Mouse (Mus musculus): Measurements from ENCODE around the gene Spata13. TPM values are rescaled to one million over a fixed set of nuclear protein-coding genes. Genes with fewer than 3 reads are reported as not detected.

Gene Spata13
- total RNA-seq, 2 experiments from 2014 or later: 23.2 to 31.1 TPM

DNA sequence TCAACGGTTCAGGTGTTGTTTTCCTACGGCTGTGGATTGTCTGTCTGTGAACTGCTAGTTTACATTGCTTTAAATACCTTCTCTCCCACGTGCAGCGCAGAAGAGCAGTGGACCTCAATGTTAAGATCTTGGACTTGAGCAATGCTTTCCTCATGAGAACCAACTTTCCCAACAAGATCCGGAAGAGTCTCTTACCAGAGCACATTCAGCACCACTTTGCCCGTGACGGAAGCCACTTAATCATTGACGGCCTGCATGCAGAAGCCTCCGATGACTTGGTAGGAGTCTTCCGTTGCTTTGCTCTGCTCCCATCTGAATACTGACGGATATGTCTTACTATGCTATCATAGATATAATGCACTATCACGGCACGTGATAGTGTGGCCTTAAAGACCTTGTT is 168.2 kb downstream of the Spata13 start:
- Histone ChIP-seq H3K27ac (no peak overlapping the region), H3K4me3 (no peak overlapping the region)
- no peak for DNase-seq (ENCODE audit: low spot score in 2 of 2)
- TF ChIP-seq CTCF (conservative IDR thresholded peaks at IDR 0.05): no peak

DNA sequence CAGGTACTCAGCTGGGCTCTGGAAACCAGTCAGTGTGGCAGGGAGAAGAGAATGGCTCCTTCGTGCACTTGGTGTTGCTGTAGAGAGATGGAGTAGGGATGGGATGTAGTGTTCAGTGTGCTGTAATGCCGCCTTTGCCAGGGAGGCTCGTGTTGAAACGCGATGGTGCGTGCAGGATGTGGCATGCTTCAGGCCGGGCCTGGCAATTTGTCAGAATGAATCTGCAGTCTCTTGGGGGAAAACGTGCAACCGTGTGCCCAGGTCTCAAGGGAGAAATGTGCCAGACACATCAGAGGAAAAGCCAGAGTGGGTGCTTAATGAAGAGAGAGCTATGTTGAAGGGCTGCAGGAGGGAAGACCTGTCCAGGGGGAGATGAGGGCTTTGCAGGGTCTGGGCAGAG is 171.2 kb downstream of the Spata13 start:
- no peak for TF ChIP-seq CTCF (conservative IDR thresholded peaks at IDR 0.05)
- H3K4me3 ChIP-seq: no peak overlapping the region
- no peak for DNase-seq (ENCODE audit: low spot score in 2 of 2)
- no peak overlapping the region for H3K27ac ChIP-seq

DNA sequence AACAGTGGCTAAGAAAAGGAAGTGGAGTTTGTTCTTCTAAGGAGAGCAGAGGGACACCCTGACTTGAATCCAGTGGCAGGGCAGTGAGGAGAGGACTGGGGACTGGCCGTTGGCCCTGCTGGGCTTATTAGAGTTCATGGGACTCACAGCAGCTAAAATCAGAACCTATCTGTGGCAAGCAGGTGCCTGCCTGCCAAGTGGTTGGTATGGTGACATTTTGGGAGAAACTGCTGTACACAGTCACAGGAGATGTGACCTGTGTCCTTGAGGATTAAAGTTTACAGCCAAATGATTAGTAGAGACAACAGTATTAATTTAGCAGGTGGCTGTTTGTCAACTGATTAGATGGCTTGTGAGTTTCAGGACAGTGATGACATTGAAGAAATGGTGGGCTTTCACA is 172.1 kb downstream of the Spata13 start:
- Histone ChIP-seq H3K27ac (no peak overlapping the region), H3K4me3 (no peak overlapping the region)
- DNase-seq (ENCODE audit: low spot score in 2 of 2): no peak
- TF ChIP-seq CTCF (conservative IDR thresholded peaks at IDR 0.05): no peak

DNA sequence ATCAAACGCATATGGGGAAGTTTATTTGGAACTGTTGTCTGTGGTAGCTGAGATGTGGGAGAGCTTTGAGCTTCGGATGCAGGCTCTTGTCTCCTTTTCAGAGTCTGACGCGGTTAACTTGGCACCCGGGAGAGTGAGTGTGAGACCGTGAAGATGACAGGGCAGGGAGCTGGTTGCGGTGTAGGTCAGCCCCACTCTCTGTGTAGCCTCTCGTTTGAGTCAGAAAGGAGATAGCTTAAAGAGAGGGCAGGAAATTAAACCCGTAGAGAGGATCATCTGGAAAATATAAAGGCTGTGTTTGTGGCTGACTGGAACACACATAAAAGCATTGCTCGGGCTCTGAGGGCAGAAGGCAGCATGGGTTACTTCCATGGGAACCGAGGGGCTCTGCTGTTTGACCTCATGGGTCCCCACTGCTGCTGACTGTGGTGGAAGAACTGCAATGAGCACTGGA is 173.1 kb downstream of the Spata13 start:
- no peak overlapping the region for H3K27ac ChIP-seq
- no peak for DNase-seq (ENCODE audit: low spot score in 2 of 2)
- TF ChIP-seq CTCF (conservative IDR thresholded peaks at IDR 0.05): no peak
- no peak overlapping the region for H3K4me3 ChIP-seq

DNA sequence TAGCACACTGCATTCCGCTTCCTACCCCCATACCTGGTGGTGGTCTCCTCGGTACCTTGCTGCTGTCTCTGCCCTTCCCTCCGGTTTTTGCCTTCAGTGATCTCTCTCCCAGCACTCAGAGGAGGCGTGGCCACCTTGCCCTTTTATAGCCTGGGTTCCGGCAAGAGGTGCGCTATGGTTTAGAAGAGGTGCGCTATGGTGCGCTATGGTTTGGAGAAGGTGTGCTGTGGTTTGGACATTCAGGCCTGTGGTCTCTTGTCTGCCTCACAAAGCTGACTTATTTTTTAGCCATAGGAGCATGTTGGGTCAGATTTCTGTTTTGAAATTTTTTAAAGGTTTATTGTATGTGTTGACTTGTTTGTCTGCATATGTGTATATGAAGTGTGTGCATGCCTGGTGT is 176.1 kb downstream of the Spata13 start:
- H3K4me3 ChIP-seq: no peak overlapping the region
- no peak for TF ChIP-seq CTCF (conservative IDR thresholded peaks at IDR 0.05)
- H3K27ac ChIP-seq: no peak overlapping the region
- DNase-seq (ENCODE audit: low spot score in 2 of 2): no peak

DNA sequence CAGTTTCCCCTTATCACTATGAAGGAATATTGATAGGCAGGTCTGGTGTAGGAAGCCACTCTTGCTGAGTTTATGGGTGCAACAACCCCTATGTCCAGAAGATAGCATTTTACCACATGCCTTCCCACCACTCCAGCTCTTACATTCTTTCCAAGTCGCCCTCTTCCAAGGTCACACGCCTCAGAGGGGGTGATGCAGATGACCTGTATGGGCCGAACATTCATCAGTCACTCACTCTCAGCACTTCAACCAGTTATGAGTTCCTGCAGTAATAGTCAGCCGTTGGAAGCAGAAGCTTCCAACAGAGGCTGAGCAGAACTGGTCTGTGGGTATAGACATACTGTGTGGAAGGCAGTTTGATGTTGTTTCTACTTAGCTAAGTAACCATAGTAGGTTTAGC is 177.7 kb downstream of the Spata13 start:
- no peak for TF ChIP-seq CTCF (conservative IDR thresholded peaks at IDR 0.05)
- Histone ChIP-seq H3K27ac (no peak overlapping the region), H3K4me3 (no peak overlapping the region)
- DNase-seq (ENCODE audit: low spot score in 2 of 2): no peak

Other genes with a start within 250 kb of the Spata13 start
- under 1 TPM; 0.29 to 0.44 TPM for gene C1qtnf9, start 134.1 kb downstream of the Spata13 start, total RNA-seq (2021)
- 10 to 100 TPM; 31.1 to 33.9 TPM for gene Mipep, start 150.6 kb downstream of the Spata13 start, total RNA-seq (2021)

All from layer of hippocampus, adult 2 months (tissue).